Mouse (Mus musculus) embryonic facial prominence, embryonic 10.5 days (tissue): Measurements from ENCODE around the gene Zfp827. TPM values are rescaled to one million over a fixed set of nuclear protein-coding genes. Genes with fewer than 3 reads are reported as not detected.

ENCODE experiments used
- DNase-seq: peaks from one replicate; pipeline ENCODE4 v3.0.0-alpha.2; 2017; ENCODE audit warnings: low spot score
- H3K27ac ChIP-seq: fragments of 300-500 bp; sonication (generic); replicated peaks from 2 replicates; pipeline ENCODE4 v1.5.1; 2016; ENCODE audit warnings: mild to moderate bottlenecking
- H3K27me3 ChIP-seq: fragments of 300-500 bp; sonication (generic); replicated peaks from 2 replicates; pipeline ENCODE4 v1.6.1; 2016; ENCODE audit warnings: low read depth, mild to moderate bottlenecking; ENCODE audit not compliant: poor library complexity, severe bottlenecking
- H3K36me3 ChIP-seq: fragments of 300-500 bp; sonication (generic); replicated peaks from 2 replicates; pipeline ENCODE4 v1.6.1; 2016; ENCODE audit warnings: mild to moderate bottlenecking, moderate library complexity
- H3K4me1 ChIP-seq: fragments of 300-500 bp; sonication (generic); 2 replicates; pipeline ENCODE4 v1.6.1; 2016
- H3K4me3 ChIP-seq: fragments of 300-500 bp; sonication (generic); 2 replicates; pipeline ENCODE4 v1.5.1; 2016; ENCODE audit warnings: mild to moderate bottlenecking, moderate library complexity
- H3K9me3 ChIP-seq: fragments of 300-500 bp; sonication (generic); 2 replicates; pipeline ENCODE4 v1.6.1; 2016; ENCODE audit warnings: mild to moderate bottlenecking
- WGBS: fragments of 180-500 bp; shearing (Covaris S2); methylation state at CpG from one replicate; pipeline ENCODE4 v1.1.7; 2016; 5-methylcytosine and 5-hydroxymethylcytosine counted together
- polyA plus RNA-seq: library from polyadenylated mRNA; unstranded; fragments of >200 nt; fragmentation: Nextera tagmentation; extraction: Ambion mirVana; gene quantifications from 2 replicates; pipeline ENCODE4 v1.2.1, GENCODE M21; 2016

The Zfp827 gene
- polyA plus RNA-seq, 1 experiment from 2014 or later, result 8.2 TPM

- H3K27me3 ChIP-seq, result no peaks in the 10 kb centered on the region
- WGBS, result 79% methylated on average over 11 of the region's 11 CpGs
- H3K4me1 ChIP-seq, result no peaks in the 10 kb centered on the region
- H3K9me3 ChIP-seq, result no peaks in the 10 kb centered on the region
- no peak overlapping the region for H3K27ac ChIP-seq
- peaks cover 76% of the 10 kb centered on the region for H3K36me3 ChIP-seq
- H3K4me3 ChIP-seq, result no peak overlapping the region
- DNase-seq, result no peak
Measured at GRCm38 (mm10) chr8:79096970-79097369, 68.7 kb downstream of the Zfp827 start.

GRCm38 (mm10) chr8:79102707-79103106, 74.5 kb downstream of the Zfp827 start:
- no peak for DNase-seq
- Histone ChIP-seq H3K4me1 (0 out of 2 replicates have a peak, but pooled peaks cover 9% of the 10 kb centered on the region), H3K27me3 (no peaks in the 10 kb centered on the region), H3K27ac (no peak overlapping the region), H3K4me3 (no peak overlapping the region), H3K36me3 (peaks cover 79% of the 10 kb centered on the region), H3K9me3 (no peaks in the 10 kb centered on the region)
- WGBS, result 75% methylated on average over 4 of the region's 4 CpGs

GRCm38 (mm10) chr8:79103185-79103878, 75.1 kb downstream of the Zfp827 start:
- H3K27me3 ChIP-seq, result no peaks in the 10 kb centered on the region
- H3K9me3 ChIP-seq, result no peaks in the 10 kb centered on the region
- H3K27ac ChIP-seq, result no peak overlapping the region
- WGBS, result 81% methylated on average over 14 of the region's 14 CpGs
- peaks cover 82% of the 10 kb centered on the region for H3K36me3 ChIP-seq
- H3K4me1 ChIP-seq, result 0 out of 2 replicates have a peak, but pooled peaks cover 9% of the 10 kb centered on the region
- H3K4me3 ChIP-seq, result no peak overlapping the region
- DNase-seq, result no peak

- WGBS, result 82% methylated on average over 9 of the region's 9 CpGs
- Histone ChIP-seq H3K27ac (no peak overlapping the region), H3K36me3 (peaks cover 82% of the 10 kb centered on the region), H3K4me1 (0 out of 2 replicates have a peak, but pooled peaks cover 9% of the 10 kb centered on the region), H3K9me3 (no peaks in the 10 kb centered on the region), H3K27me3 (no peaks in the 10 kb centered on the region), H3K4me3 (no peak overlapping the region)
- no peak for DNase-seq
Measured at GRCm38 (mm10) chr8:79103923-79104580, 75.8 kb downstream of the Zfp827 start.

- 0 out of 2 replicates have a peak, but pooled peaks cover 9% of the 10 kb centered on the region for H3K4me1 ChIP-seq
- H3K36me3 ChIP-seq, result peaks cover 81% of the 10 kb centered on the region
- H3K27ac ChIP-seq, result no peak overlapping the region
- H3K27me3 ChIP-seq, result no peaks in the 10 kb centered on the region
- no peak for DNase-seq
- H3K4me3 ChIP-seq, result no peak overlapping the region
- no peaks in the 10 kb centered on the region for H3K9me3 ChIP-seq
- 85% methylated on average over 9 of the region's 9 CpGs for WGBS
Measured at GRCm38 (mm10) chr8:79104634-79105033, 76.4 kb downstream of the Zfp827 start.

- no peak for DNase-seq
- 91% methylated on average over 10 of the region's 10 CpGs for WGBS
- H3K4me3 ChIP-seq, result no peak overlapping the region
- no peaks in the 10 kb centered on the region for H3K9me3 ChIP-seq
- H3K27ac ChIP-seq, result no peak overlapping the region
- H3K36me3 ChIP-seq, result peaks cover 76% of the 10 kb centered on the region
- H3K4me1 ChIP-seq, result 0 out of 2 replicates have a peak, but pooled peaks cover 9% of the 10 kb centered on the region
- H3K27me3 ChIP-seq, result no peaks in the 10 kb centered on the region
Measured at GRCm38 (mm10) chr8:79105186-79105585, 76.9 kb downstream of the Zfp827 start.

- H3K36me3 ChIP-seq, result peaks cover 76% of the 10 kb centered on the region
- 87% methylated on average over 8 of the region's 8 CpGs for WGBS
- no peaks in the 10 kb centered on the region for H3K27me3 ChIP-seq
- no peaks in the 10 kb centered on the region for H3K9me3 ChIP-seq
- no peak overlapping the region for H3K27ac ChIP-seq
- no peak overlapping the region for H3K4me3 ChIP-seq
- no peak for DNase-seq
- H3K4me1 ChIP-seq, result peaks cover 12% of the 10 kb centered on the region
Measured at GRCm38 (mm10) chr8:79111461-79111860, 83.2 kb downstream of the Zfp827 start.

- Histone ChIP-seq H3K36me3 (peaks cover 74% of the 10 kb centered on the region), H3K9me3 (no peaks in the 10 kb centered on the region), H3K4me3 (no peak overlapping the region), H3K4me1 (peaks cover 12% of the 10 kb centered on the region), H3K27me3 (no peaks in the 10 kb centered on the region), H3K27ac (no peak overlapping the region)
- no peak for DNase-seq
- 94% methylated on average over 18 of the region's 18 CpGs for WGBS
Measured at GRCm38 (mm10) chr8:79112480-79112879, 84.2 kb downstream of the Zfp827 start.

- Histone ChIP-seq H3K27me3 (no peaks in the 10 kb centered on the region), H3K36me3 (peaks cover 77% of the 10 kb centered on the region), H3K27ac (no peak overlapping the region), H3K4me3 (no peak overlapping the region), H3K4me1 (peaks cover 12% of the 10 kb centered on the region), H3K9me3 (no peaks in the 10 kb centered on the region)
- 89% methylated on average over 9 of the region's 9 CpGs for WGBS
- no peak for DNase-seq
Measured at GRCm38 (mm10) chr8:79113533-79113932, 85.3 kb downstream of the Zfp827 start.

GRCm38 (mm10) chr8:79114561-79114960, 86.3 kb downstream of the Zfp827 start:
- Histone ChIP-seq H3K27ac (no peak overlapping the region), H3K9me3 (no peaks in the 10 kb centered on the region), H3K4me3 (no peak overlapping the region), H3K4me1 (peaks cover 12% of the 10 kb centered on the region), H3K36me3 (peaks cover 79% of the 10 kb centered on the region), H3K27me3 (no peaks in the 10 kb centered on the region)
- no peak for DNase-seq
- 75% methylated on average over 6 of the region's 6 CpGs for WGBS

- DNase-seq, result no peak
- Histone ChIP-seq H3K4me1 (peaks cover 12% of the 10 kb centered on the region), H3K27me3 (no peaks in the 10 kb centered on the region), H3K36me3 (peaks cover 88% of the 10 kb centered on the region), H3K9me3 (no peaks in the 10 kb centered on the region), H3K27ac (no peak overlapping the region), H3K4me3 (no peak overlapping the region)
- 92% methylated on average over 7 of the region's 7 CpGs for WGBS
Measured at GRCm38 (mm10) chr8:79116436-79116835, 88.2 kb downstream of the Zfp827 start.

- no peaks in the 10 kb centered on the region for H3K9me3 ChIP-seq
- H3K27ac ChIP-seq, result no peak overlapping the region
- H3K4me1 ChIP-seq, result peaks cover 12% of the 10 kb centered on the region
- no peaks in the 10 kb centered on the region for H3K27me3 ChIP-seq
- no peak for DNase-seq
- WGBS, result 90% methylated on average over 7 of the region's 7 CpGs
- peaks cover 88% of the 10 kb centered on the region for H3K36me3 ChIP-seq
- no peak overlapping the region for H3K4me3 ChIP-seq
Measured at GRCm38 (mm10) chr8:79117711-79118110, 89.5 kb downstream of the Zfp827 start.

- H3K27me3 ChIP-seq, result no peaks in the 10 kb centered on the region
- H3K9me3 ChIP-seq, result no peaks in the 10 kb centered on the region
- H3K36me3 ChIP-seq, result peaks cover 97% of the 10 kb centered on the region
- 93% methylated on average over 1 of the region's 1 CpGs for WGBS
- DNase-seq, result no peak
- no peak overlapping the region for H3K27ac ChIP-seq
- no peak overlapping the region for H3K4me3 ChIP-seq
- no peaks in the 10 kb centered on the region for H3K4me1 ChIP-seq
Measured at GRCm38 (mm10) chr8:79121614-79122013, 93.4 kb downstream of the Zfp827 start.
